Mouse (Mus musculus): ENCODE results near the gene Acin1. TPM values are rescaled to one million over a fixed set of nuclear protein-coding genes. Genes with fewer than 3 reads are reported as not detected.

Gene Acin1
- polyA plus RNA-seq, 1 experiment from 2014 or later = 73.5 TPM

DNA sequence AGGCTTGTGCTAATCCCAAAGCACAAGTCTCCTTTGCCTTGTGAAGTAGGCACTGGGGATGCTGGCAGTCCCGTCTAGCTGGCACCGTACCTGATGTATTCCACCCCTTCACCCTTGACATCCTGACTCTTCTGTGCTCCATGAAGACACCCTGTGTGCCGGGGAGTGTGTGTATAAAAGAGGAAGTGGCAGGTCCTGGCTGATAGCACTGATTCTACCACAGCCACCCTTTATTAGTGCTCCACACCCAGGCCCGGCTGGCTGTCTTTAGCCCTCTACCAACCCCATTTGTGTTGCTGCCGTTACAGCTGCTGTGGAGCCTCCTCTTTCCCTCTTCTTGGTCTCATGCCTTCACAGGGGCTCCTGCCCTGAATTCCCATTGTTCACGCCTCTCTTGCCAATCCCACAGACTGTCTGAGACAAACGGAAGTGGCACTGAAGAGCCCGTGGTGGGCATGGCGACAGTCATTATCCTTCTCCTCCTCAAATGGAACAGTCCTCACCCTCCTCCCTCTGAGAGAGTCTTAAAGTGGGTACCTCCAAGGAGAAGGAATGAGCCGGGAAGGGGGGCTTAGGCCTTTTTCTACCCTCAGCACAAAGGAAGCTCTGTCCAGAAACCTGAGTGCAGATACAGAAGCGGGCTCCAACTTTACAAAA, 56.0 kb downstream of the Acin1 start:
- no peak overlapping the region for H3K4me3 ChIP-seq (ENCODE audit: low read length)
- H3K27me3 ChIP-seq (ENCODE audit: control insufficient read depth, insufficient read depth, low read length) = no peaks in the 10 kb centered on the region
- H3K9me3 ChIP-seq (replicated peaks; ENCODE audit: control insufficient read depth, low read length) = no peaks in the 10 kb centered on the region
- H3K36me3 ChIP-seq (ENCODE audit: control insufficient read depth, insufficient read depth) = peaks cover 15% of the 10 kb centered on the region
- no peak overlapping the region for H3K4me2 ChIP-seq (ENCODE audit: low read depth, low read length)
- H3K27ac ChIP-seq (ENCODE audit: low read length) = no peak overlapping the region
- ATAC-seq (replicated peaks; ENCODE audit: extremely low read depth, insufficient read depth, low FRiP score) = no peak
- H3K9ac ChIP-seq (ENCODE audit: low read length) = no peak overlapping the region
- WGBS = 83% methylated on average over 11 of the region's 11 CpGs
- no peaks in the 10 kb centered on the region for H3K4me1 ChIP-seq (ENCODE audit: control insufficient read depth, insufficient read depth, low read length)

GRCm38 (mm10) chr14:54629797-54630196, 56.9 kb downstream of the Acin1 start:
- Histone ChIP-seq H3K4me2 (ENCODE audit: low read depth, low read length) (no peak overlapping the region), H3K4me3 (ENCODE audit: low read length) (no peak overlapping the region), H3K9me3 (replicated peaks; ENCODE audit: control insufficient read depth, low read length) (no peaks in the 10 kb centered on the region), H3K36me3 (ENCODE audit: control insufficient read depth, insufficient read depth) (peaks cover 15% of the 10 kb centered on the region), H3K4me1 (ENCODE audit: control insufficient read depth, insufficient read depth, low read length) (no peaks in the 10 kb centered on the region), H3K9ac (ENCODE audit: low read length) (no peak overlapping the region), H3K27ac (ENCODE audit: low read length) (no peak overlapping the region), H3K27me3 (ENCODE audit: control insufficient read depth, insufficient read depth, low read length) (no peaks in the 10 kb centered on the region)
- WGBS = 77% methylated on average over 2 of the region's 2 CpGs
- ATAC-seq (replicated peaks; ENCODE audit: extremely low read depth, insufficient read depth, low FRiP score) = no peak

- H3K27me3 ChIP-seq (ENCODE audit: control insufficient read depth, insufficient read depth, low read length) = no peaks in the 10 kb centered on the region
- H3K4me2 ChIP-seq (ENCODE audit: low read depth, low read length) = no peak overlapping the region
- H3K9me3 ChIP-seq (replicated peaks; ENCODE audit: control insufficient read depth, low read length) = no peaks in the 10 kb centered on the region
- 59% methylated on average over 5 of the region's 5 CpGs for whole genome bisulfite sequencing
- H3K4me3 ChIP-seq (ENCODE audit: low read length) = no peak overlapping the region
- H3K36me3 ChIP-seq (ENCODE audit: control insufficient read depth, insufficient read depth) = peaks cover 13% of the 10 kb centered on the region
- no peak for ATAC-seq (replicated peaks; ENCODE audit: extremely low read depth, insufficient read depth, low FRiP score)
- H3K27ac ChIP-seq (ENCODE audit: low read length) = no peak overlapping the region
- no peaks in the 10 kb centered on the region for H3K4me1 ChIP-seq (ENCODE audit: control insufficient read depth, insufficient read depth, low read length)
- no peak overlapping the region for H3K9ac ChIP-seq (ENCODE audit: low read length)
These were observed 58.6 kb downstream of the Acin1 start for GRCm38 (mm10) chr14:54628103-54628502.

- H3K27me3 ChIP-seq (ENCODE audit: control insufficient read depth, insufficient read depth, low read length) = no peaks in the 10 kb centered on the region
- 73% methylated on average over 10 of the region's 10 CpGs for WGBS
- H3K4me2 ChIP-seq (ENCODE audit: low read depth, low read length) = no peak overlapping the region
- no peak overlapping the region for H3K4me3 ChIP-seq (ENCODE audit: low read length)
- H3K9ac ChIP-seq (ENCODE audit: low read length) = no peak overlapping the region
- no peaks in the 10 kb centered on the region for H3K9me3 ChIP-seq (replicated peaks; ENCODE audit: control insufficient read depth, low read length)
- ATAC-seq (replicated peaks; ENCODE audit: extremely low read depth, insufficient read depth, low FRiP score) = peak; percentile 32; the same call in 1 of the 2 replicates
- no peaks in the 10 kb centered on the region for H3K36me3 ChIP-seq (ENCODE audit: control insufficient read depth, insufficient read depth)
- H3K27ac ChIP-seq (ENCODE audit: low read length) = no peak overlapping the region
- no peaks in the 10 kb centered on the region for H3K4me1 ChIP-seq (ENCODE audit: control insufficient read depth, insufficient read depth, low read length)
These were observed 61.8 kb downstream of the Acin1 start for GRCm38 (mm10) chr14:54624976-54625375.

DNA sequence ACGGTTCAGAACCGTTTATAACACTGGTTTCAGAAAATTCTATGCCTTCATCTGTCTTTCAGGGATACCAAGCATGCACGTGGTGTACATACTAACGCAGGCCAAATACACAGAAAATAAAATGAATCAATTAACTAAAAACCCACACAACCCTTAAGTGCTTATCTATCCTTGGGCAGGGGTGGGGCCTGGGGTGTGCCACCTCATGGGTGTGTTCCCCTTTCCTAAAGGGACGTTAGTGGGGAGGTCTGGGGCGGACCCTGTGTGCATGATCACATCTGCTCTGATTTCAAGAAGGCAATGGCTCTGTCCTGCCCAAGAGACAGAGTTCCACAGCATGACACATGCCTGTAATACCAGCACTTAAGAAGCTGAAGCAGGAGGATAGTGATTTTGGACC, 63.4 kb downstream of the Acin1 start:
- WGBS = 77% methylated on average over 6 of the region's 6 CpGs
- Histone ChIP-seq H3K4me3 (ENCODE audit: low read length) (no peak overlapping the region), H3K9me3 (replicated peaks; ENCODE audit: control insufficient read depth, low read length) (no peaks in the 10 kb centered on the region), H3K4me2 (ENCODE audit: low read depth, low read length) (no peak overlapping the region), H3K4me1 (ENCODE audit: control insufficient read depth, insufficient read depth, low read length) (no peaks in the 10 kb centered on the region), H3K9ac (ENCODE audit: low read length) (no peak overlapping the region), H3K27ac (ENCODE audit: low read length) (no peak overlapping the region), H3K36me3 (ENCODE audit: control insufficient read depth, insufficient read depth) (no peaks in the 10 kb centered on the region), H3K27me3 (ENCODE audit: control insufficient read depth, insufficient read depth, low read length) (no peaks in the 10 kb centered on the region)
- no peak for ATAC-seq (replicated peaks; ENCODE audit: extremely low read depth, insufficient read depth, low FRiP score)

DNA sequence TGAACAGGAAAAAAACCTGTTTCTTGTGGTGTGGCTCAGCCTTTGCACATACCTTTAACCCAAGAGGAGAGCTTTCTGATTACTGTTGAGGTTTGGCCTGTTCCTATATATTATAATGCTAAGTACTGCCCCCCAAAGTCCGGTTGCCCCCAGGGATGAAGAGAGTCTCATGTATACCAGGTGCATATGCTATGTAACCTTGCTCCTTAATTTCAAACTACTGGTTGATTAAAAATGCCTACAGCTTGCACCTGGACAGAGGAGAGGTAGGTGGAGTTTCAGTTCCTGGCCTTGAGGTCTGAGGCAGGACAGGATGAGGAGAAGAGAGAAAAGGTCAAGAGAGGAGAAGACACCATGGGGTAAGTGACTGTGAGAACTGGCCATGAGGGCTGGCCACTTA, 65.6 kb downstream of the Acin1 start, which contains the start of gene Psmb11:
Gene Psmb11, plus strand, starts transcription at position 301 of the 400 bp plus-strand sequence.
- no peak for ATAC-seq (replicated peaks; ENCODE audit: extremely low read depth, insufficient read depth, low FRiP score)
- peaks cover 7% of the 10 kb centered on the region for H3K4me1 ChIP-seq (ENCODE audit: control insufficient read depth, insufficient read depth, low read length)
- H3K27me3 ChIP-seq (ENCODE audit: control insufficient read depth, insufficient read depth, low read length) = no peaks in the 10 kb centered on the region
- no peaks in the 10 kb centered on the region for H3K9me3 ChIP-seq (replicated peaks; ENCODE audit: control insufficient read depth, low read length)
- WGBS = 76% methylated on average over 1 of the region's 1 CpGs
- no peak within 1 kb of the TSS for H3K4me2 ChIP-seq (ENCODE audit: low read depth, low read length)
- peaks cover 2% of the 10 kb centered on the region; the same call in 1 of the 2 replicates for H3K36me3 ChIP-seq (ENCODE audit: control insufficient read depth, insufficient read depth)
- no peak within 1 kb of the TSS for H3K9ac ChIP-seq (ENCODE audit: low read length)
- no peak within 1 kb of the TSS for H3K27ac ChIP-seq (ENCODE audit: low read length)
- no peak within 1 kb of the TSS for H3K4me3 ChIP-seq (ENCODE audit: low read length)

- WGBS = under 1% methylated on average over 25 of the region's 25 CpGs
- peak within 1 kb of the TSS; percentile 87 for H3K4me3 ChIP-seq (ENCODE audit: low read length)
- H3K9me3 ChIP-seq (replicated peaks; ENCODE audit: control insufficient read depth, low read length) = no peaks in the 10 kb centered on the region
- H3K4me1 ChIP-seq (ENCODE audit: control insufficient read depth, insufficient read depth, low read length) = peaks cover 7% of the 10 kb centered on the region
- H3K27me3 ChIP-seq (ENCODE audit: control insufficient read depth, insufficient read depth, low read length) = no peaks in the 10 kb centered on the region
- peak within 1 kb of the TSS; percentile 86 for H3K9ac ChIP-seq (ENCODE audit: low read length)
- ATAC-seq (replicated peaks; ENCODE audit: extremely low read depth, insufficient read depth, low FRiP score) = peak; percentile 81
- peak within 1 kb of the TSS; percentile 90 for H3K4me2 ChIP-seq (ENCODE audit: low read depth, low read length)
- H3K36me3 ChIP-seq (ENCODE audit: control insufficient read depth, insufficient read depth) = peaks cover 17% of the 10 kb centered on the region
- peak within 1 kb of the TSS; percentile 68 for H3K27ac ChIP-seq (ENCODE audit: low read length)
These were observed 68.8 kb downstream of the Acin1 start, which contains the start of gene Psmb5 for GRCm38 (mm10) chr14:54617897-54618365. Gene Psmb5 (minus strand): TSS chr14:54618022.

DNA sequence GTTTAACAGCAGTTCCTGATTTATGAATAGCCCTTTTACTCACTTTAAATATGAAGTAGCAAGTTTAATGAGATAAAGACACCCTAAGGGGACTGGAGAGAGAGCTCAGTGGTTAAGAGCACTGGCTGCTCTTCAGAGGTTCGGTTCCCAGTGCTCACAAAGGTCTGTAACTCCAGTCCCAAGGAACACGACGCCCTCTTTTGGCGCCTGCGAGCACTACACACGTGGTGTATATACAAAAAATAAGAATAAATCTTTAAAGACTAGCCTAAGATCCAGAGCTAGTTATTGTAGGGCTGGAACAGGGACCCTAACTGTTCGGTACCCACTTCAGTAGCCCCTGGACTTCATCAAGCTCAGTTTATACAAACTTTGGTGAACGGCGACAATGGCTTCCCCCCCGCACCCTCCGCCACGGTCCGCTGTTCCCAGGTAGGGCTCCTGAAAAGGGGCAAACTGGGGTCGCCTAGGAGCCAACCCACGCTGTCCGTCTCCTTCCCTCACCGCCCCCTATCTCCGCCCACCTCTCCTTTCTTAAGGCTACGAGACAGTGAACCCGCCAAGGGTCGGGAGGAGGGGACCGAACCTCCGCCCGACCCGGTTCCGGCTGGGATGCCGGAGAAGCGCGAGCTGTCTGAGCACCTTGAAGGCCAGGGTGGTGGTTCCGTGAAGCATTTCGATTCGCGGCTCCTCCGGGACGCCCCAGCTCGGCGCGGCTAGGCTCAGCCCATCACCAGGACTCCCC, 69.4 kb downstream of the Acin1 start:
- WGBS = 2% methylated on average over 38 of the region's 38 CpGs
- peaks cover 22% of the 10 kb centered on the region for H3K36me3 ChIP-seq (ENCODE audit: control insufficient read depth, insufficient read depth)

GRCm38 (mm10) chr14:54616226-54616825, 70.4 kb downstream of the Acin1 start:
- 93% methylated on average over 16 of the region's 16 CpGs for WGBS
- Histone ChIP-seq H3K27me3 (ENCODE audit: control insufficient read depth, insufficient read depth, low read length) (no peaks in the 10 kb centered on the region), H3K9ac (ENCODE audit: low read length) (no peak overlapping the region), H3K36me3 (ENCODE audit: control insufficient read depth, insufficient read depth) (peaks cover 27% of the 10 kb centered on the region), H3K4me3 (ENCODE audit: low read length) (no peak overlapping the region), H3K4me1 (ENCODE audit: control insufficient read depth, insufficient read depth, low read length) (peaks cover 7% of the 10 kb centered on the region), H3K9me3 (replicated peaks; ENCODE audit: control insufficient read depth, low read length) (no peaks in the 10 kb centered on the region), H3K4me2 (ENCODE audit: low read depth, low read length) (no peak overlapping the region), H3K27ac (ENCODE audit: low read length) (no peak overlapping the region)
- ATAC-seq (replicated peaks; ENCODE audit: extremely low read depth, insufficient read depth, low FRiP score) = no peak

More for the DNA sequence above, 69.4 kb downstream of the Acin1 start:
- H3K27me3 ChIP-seq (ENCODE audit: control insufficient read depth, insufficient read depth, low read length) = no peaks in the 10 kb centered on the region
- H3K9me3 ChIP-seq (replicated peaks; ENCODE audit: control insufficient read depth, low read length) = no peaks in the 10 kb centered on the region
- peak; percentile 30 for ATAC-seq (replicated peaks; ENCODE audit: extremely low read depth, insufficient read depth, low FRiP score)
- peak overlapping the region; percentile 68 for H3K27ac ChIP-seq (ENCODE audit: low read length)
- H3K4me1 ChIP-seq (ENCODE audit: control insufficient read depth, insufficient read depth, low read length) = peaks cover 7% of the 10 kb centered on the region
- H3K4me2 ChIP-seq (ENCODE audit: low read depth, low read length) = peak overlapping the region; percentile 90
- H3K9ac ChIP-seq (ENCODE audit: low read length) = peak overlapping the region; percentile 86
- peak overlapping the region; percentile 87 for H3K4me3 ChIP-seq (ENCODE audit: low read length)
